Comparison of ENCODE assay signal across 29 mouse cellular contexts in genomic region chr16:15250186-15250585, GRCm38 (mm10).
"Had no signal": no experiment of that assay in that cellular context is flagged by ENCODE, and none has a peak within 500 bp of the region (broad histone marks: within the 10 kb centered on the region; RNA-seq: fewer than 3 reads in every experiment).

No protein-coding gene starts in this region.

- H3K4me3 ChIP-seq: embryonic facial prominence, embryonic 10.5 days; embryonic facial prominence, embryonic 12.5 days; embryonic facial prominence, embryonic 13.5 days; embryonic facial prominence, embryonic 15.5 days; erythroblast, embryonic 14.5 days; forebrain, embryonic 10.5 days; forebrain, embryonic 12.5 days; forebrain, embryonic 13.5 days; forebrain, embryonic 15.5 days; gastrocnemius, adult 2 months; heart, adult 2 months; heart, embryonic 10.5 days had no signal

- H3K36me3 ChIP-seq: embryonic facial prominence, embryonic 10.5 days; embryonic facial prominence, embryonic 12.5 days; embryonic facial prominence, embryonic 13.5 days; embryonic facial prominence, embryonic 15.5 days; forebrain, embryonic 10.5 days; forebrain, embryonic 12.5 days; forebrain, embryonic 15.5 days; heart, embryonic 10.5 days had no signal

- H3K27me3 ChIP-seq: embryonic facial prominence, embryonic 12.5 days; embryonic facial prominence, embryonic 13.5 days; embryonic facial prominence, embryonic 15.5 days; forebrain, embryonic 12.5 days; forebrain, embryonic 13.5 days; forebrain, embryonic 15.5 days had no signal

- DNase-seq: cerebellum, adult 2 months; cerebellum, adult 8-10 months; cerebellum, adult 9-10 months; cerebellum, adult 9-11 months; cerebellum, postnatal 10 days; cerebellum, postnatal 14 days; cerebellum, postnatal 25 days; cerebellum, postnatal 36 days; embryo, embryonic 11 days; forebrain, postnatal 0 days; gastrocnemius, adult 2 months; gastrocnemius, postnatal 10 days; gastrocnemius, postnatal 14 days; gastrocnemius, postnatal 25 days; gastrocnemius, postnatal 36 days; heart, adult 18-20 months; heart, adult 2 months had no signal

- H3K4me1 ChIP-seq: embryonic facial prominence, embryonic 10.5 days; forebrain, embryonic 10.5 days; forebrain, embryonic 12.5 days; forebrain, embryonic 13.5 days; forebrain, embryonic 15.5 days; heart, embryonic 10.5 days had no signal

- H3K9me3 ChIP-seq: embryonic facial prominence, embryonic 10.5 days; embryonic facial prominence, embryonic 12.5 days; embryonic facial prominence, embryonic 13.5 days; embryonic facial prominence, embryonic 15.5 days; forebrain, embryonic 10.5 days; forebrain, embryonic 12.5 days; forebrain, embryonic 13.5 days; forebrain, embryonic 15.5 days; heart, embryonic 10.5 days had no signal

- H3K9ac ChIP-seq: embryonic facial prominence, embryonic 12.5 days; embryonic facial prominence, embryonic 13.5 days; embryonic facial prominence, embryonic 15.5 days; forebrain, embryonic 12.5 days; forebrain, embryonic 13.5 days; forebrain, embryonic 15.5 days; forebrain, postnatal 0 days had no signal

- H3K27ac ChIP-seq: embryonic facial prominence, embryonic 10.5 days; embryonic facial prominence, embryonic 12.5 days; embryonic facial prominence, embryonic 13.5 days; embryonic facial prominence, embryonic 15.5 days; forebrain, embryonic 10.5 days; forebrain, embryonic 12.5 days; forebrain, embryonic 13.5 days; forebrain, embryonic 15.5 days; gastrocnemius, adult 2 months; heart, adult 2 months; heart, embryonic 10.5 days had no signal

- ATAC-seq: forebrain, embryonic 13.5 days; forebrain, embryonic 14.5 days; forebrain, embryonic 15.5 days; forebrain, embryonic 16.5 days; forebrain, postnatal 0 days had no signal

- H3K4me2 ChIP-seq: embryonic facial prominence, embryonic 12.5 days; embryonic facial prominence, embryonic 13.5 days; embryonic facial prominence, embryonic 15.5 days; forebrain, embryonic 12.5 days; forebrain, embryonic 13.5 days; forebrain, embryonic 15.5 days had no signal
